Mouse (Mus musculus) thymus, postnatal 4 days (tissue): ENCODE measurements around the gene Pcdh15.

Experiments used
- DNase-seq: peaks from one replicate; pipeline ENCODE4 v3.0.0; 2021

Gene Pcdh15

DNA sequence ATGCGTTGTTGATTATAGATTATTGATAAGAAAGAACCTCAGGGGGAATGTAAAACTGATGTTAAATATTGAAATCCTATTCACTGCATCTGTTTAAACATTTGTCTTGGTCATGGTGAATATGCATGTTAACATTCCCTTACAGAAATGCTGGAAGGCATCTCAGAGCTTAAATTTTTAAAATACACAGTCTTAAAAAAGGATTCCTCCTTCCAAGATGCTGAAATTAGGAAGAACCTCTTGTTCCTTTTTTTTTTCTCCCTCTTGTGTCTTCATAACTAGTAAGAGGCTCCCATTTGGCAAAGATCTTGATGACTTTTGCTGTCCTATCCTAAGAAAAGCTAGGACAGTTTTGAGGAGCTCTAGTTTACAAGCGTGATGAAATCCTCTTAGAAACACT is 284.9 kb downstream of the Pcdh15 start:
- no peak for DNase-seq

DNA sequence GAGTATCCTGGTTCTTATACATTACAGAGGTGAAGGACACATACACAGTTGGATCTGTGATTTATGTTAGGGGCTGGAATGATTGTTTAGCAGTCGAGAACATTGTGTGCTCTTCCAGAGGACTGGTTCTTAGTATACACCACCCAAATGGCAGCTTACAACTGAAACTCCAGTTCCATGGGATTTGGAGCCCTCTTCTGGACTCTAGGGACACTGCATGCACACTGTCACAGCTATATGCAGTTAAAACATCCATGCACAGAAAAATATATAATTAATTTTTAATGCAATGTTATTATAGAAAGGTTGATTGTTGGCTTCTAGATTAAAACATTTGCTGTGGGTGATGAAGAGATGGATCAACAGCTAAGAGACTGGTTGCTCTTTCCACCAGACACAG is 301.3 kb downstream of the Pcdh15 start:
- DNase-seq, result no peak

DNA sequence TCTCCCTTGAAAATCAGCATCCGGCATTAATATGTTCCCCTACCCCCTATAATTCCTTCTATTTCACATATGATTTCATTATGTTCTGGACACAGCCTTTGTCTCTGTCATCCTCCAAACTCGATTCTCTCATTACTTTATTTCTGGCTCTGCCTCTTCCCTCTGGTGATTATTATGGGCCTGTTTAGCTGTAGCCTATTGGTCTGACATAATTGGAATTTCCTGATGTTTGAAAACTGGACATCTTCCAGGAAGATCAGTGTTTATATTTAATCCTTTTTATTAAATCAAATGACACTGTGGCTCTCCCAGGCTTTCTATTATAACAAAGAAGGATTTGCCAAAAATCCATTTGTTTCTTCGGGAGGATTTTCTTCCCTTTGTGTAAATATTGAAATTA is 326.3 kb downstream of the Pcdh15 start:
- no peak for DNase-seq

DNA sequence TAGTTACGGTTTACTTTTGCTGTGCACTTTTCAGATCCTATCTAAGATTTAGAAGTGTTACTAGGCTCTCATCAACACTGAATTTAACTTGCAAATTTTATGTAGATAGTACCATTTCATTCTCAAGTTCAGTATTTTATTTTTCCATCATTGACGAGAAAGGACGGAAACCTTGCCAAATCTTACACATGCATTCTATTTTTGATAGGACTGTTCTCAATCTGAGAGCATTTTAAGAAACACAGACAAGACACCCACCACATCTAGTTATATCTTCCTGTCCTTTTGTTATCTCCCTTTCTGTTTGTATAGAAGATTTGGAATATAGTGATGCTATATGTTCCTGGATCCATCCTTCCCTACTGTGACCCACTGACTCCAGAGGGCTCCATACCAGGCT is 332.2 kb downstream of the Pcdh15 start:
- DNase-seq, result no peak

DNA sequence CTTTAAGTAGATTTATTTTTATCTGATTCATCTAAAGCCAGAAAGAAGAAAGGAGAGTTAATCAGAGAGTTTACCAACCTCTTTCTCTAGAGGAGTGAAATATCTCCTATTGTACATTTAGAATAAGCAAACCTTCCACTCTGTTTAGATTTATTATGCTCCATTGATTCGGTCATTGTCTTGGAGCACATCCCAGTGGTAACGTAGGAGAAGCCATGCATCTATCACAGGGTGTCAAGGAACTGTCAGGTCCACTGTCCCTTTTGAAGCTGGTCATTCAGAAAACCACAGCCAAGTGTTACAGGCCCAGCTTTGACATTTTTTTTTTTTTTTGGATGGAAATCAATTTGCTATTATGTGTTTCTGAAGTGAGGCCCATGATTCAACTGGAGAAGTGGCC is 384.9 kb downstream of the Pcdh15 start:
- no peak for DNase-seq

DNA sequence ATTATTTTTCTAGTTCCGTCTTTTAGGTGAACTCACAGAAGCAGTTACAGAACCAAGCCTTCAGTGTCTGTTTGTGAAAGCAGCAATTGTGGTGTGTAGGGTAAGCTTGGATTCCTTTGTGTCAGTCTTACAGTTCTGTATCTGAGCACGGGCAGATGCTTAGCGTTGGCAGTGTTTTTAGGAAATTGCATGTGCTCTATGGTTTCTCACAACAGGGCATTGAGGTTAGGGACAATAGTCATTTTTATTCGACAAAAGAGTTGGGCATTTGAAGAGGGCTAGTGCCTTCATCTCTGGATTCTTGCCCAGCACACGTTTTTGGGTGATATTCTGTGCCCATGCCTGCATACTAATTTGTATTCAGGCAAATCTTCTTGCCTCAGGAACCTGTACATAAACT is 392.5 kb downstream of the Pcdh15 start:
- DNase-seq, result no peak

DNA sequence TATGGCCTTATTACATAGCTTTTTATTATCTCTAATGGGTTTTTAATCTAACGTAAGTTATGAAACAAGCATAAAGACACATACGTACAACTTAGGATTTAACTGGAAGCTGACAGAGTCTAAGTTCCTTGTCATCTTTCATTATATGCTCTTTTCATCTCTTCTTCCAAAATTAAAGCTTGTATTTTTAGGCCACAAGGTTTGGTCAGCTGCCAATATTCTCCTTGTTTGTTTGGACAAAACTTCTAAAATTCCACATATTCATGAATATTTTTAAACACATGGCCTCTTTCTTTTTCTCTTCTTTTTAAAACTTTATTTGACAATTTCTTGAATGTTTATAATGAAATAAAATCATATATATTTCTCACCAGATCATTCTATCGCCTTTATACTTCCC is 415.7 kb downstream of the Pcdh15 start:
- no peak for DNase-seq

DNA sequence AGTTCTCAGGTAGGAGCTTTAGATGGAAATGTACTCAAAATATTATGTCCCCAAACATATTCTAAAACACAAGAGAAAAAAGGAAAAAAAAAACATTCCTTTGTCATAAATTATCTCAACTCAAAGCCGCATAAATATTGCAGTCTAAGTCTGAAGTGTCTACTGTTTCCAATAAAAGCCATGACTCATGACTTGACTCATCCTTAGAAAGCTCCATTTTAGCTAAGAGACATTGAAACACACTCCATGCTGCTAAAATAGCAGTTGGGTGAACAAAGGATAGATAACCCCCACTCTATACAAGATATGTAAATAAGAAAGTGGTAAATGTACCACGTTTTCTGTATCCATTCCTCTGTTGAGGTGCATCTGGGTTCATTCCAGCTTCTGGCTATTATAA is 416.6 kb downstream of the Pcdh15 start:
- DNase-seq, result no peak

DNA sequence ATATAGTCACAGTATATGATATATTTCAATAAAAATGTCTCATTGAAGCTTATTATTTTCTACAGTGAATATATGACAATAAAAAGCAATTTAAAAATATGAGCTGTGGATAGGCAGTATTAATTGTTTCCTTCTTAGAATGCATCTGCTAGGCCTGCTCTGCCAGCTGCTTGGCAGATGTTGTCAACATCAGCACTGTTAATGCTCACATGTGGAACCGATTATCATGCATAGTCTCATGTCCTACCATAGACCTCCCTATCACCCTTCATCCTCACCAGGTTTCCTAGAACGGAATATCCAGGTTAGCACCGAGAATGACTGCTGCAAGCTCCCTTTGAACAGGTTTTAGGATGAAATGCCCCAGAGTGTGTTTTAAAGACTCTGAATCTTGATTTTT is 420.3 kb downstream of the Pcdh15 start:
- no peak for DNase-seq

DNA sequence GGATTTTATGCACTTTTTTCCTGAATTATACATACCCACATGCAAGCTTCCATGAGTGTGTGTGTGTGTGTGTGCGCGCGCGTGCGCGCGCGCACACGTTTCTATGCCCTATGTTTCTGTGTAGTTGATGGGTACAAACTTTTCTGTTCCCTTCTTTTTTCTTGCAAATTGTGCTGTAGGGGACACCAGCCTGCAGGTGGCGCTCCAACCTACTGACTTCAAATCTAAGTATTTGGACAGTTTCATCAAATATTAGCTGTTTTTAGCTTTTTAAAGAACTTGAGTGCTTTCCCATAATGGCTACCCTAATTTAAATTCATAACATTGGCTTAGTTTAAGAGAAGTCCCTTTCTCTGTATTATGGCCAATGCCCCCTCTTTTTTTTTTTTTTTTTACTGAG is 453.7 kb downstream of the Pcdh15 start:
- no peak for DNase-seq

DNA sequence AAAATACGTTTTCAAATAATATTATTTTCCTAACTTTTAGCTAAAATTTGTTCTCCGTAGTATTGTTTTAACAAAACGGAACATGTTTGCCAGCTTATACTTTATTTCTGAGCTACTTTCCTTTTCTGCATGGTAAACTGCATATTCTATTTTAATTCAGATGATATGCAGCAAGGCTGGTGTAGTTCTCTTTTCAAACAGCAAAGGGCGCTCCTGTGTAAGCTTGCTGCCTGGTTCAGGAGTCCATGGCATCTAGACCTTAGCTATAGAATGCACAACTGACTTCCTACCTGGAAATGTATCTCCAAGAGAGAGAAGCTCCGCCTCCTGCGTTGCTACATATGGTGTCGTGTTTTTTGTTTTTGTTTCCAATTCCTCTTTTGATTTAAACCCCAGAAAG is 465.1 kb downstream of the Pcdh15 start:
- DNase-seq, result no peak

DNA sequence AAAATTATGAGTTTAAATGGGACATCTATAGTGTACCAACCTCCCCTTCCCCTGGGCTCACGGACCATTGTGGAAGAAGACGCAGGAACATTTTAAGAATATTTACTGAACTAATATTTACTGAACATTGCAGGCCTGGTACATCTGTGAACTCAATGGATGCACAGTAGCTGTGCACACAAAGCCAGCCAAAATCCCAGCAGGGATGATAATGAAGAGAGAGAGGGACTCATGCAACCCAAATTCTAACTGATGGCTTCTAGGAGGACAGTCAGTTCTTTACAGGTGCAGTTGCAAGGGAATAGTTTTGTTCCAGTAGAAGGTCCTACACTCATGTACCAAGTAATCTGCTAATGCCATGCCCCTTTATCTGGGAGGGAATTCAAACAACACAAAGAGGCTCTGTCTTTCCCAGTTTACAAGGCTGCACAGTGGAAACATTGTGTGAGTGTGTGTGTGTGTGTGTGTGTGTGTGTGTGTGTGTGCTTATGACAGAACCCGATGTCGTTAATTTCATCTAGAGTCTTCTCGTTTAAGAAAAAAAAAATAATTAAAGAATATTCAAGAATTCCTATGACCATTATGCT is 475.7 kb downstream of the Pcdh15 start:
- no peak for DNase-seq

DNA sequence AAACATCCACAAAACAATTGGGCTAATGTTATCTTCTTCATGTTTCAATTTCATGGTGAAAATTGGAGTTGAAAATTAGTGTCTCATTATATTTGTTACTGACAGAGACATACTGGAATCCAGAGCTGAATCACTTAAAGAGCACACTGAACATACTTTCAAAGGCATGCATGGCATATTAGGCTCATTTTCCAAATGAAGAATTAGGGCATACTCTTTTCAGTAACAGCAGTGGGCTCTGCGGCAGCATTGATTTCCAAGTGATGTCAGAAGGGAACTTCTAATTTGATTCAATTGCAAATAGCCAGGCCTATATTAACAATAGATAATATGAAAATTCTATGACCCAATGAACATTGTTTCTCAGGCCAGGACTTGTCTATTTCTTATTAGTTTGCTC is 568.4 kb downstream of the Pcdh15 start:
- DNase-seq, result no peak

DNA sequence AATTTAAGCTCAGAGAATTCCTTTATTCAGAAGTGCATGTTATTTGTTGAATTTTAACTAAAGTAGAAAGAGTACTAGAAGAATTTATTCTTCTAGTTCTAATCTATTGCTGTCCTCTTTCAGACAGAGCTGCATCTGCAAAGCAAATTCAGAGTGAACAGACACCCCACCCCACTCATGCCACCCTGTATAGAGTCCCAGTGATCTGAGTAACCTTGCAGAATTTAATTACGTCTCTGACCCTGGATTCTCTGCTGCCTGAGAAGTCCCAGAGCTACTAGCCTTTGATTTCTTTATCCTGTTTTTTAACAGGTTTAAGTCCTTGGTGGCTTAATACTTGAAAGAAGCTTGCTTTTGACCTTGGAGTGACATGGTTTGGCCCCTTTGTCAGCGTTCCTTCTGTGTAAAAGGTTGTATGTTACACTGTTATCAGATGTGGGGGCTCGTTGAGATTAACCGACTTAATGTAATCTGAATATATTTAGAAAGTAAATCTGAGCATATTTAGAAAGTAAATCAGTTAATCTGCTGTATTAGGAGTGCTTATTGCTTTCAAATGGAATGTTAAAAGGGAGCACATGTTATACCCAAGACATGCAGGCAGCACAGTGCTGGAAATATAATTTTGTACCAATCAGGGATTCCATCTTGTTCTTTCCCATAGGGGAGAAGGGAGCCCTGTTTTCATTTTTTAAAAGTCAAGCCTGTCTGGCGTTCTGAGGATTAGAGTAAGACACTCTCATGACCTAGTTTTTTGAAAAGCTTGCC is 601.6 kb downstream of the Pcdh15 start:
- no peak for DNase-seq

DNA sequence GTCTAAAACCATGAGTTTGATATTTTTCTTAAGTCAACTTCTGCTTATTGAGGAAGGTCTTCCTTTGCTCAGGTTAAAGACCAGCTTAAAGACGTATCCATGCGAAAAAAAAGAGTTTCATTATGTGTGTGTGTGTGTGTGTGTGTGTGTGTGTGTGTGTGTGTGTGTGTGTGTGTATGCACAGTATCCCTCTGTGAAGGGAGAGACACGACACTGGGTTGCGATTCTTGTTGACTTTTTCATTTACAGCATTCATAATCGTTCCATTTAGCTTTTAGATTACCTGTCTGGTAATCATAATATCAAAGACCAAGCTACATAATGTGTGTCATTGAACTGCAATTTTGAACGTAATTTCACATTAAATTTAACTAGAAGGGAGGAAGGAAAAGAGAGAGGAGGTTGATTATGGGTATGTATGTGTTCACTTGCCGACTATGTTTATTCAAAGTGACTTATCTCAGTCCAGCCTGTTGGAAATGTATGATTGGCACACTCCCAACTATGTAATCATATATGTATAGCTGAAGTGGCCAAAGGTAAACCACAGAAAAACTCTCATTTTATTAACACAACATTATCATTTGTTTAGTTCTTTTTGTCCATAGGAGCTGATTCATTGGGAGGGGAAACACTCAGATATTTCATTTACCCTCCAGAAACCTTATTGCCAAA is 626.6 kb downstream of the Pcdh15 start:
- no peak for DNase-seq

DNA sequence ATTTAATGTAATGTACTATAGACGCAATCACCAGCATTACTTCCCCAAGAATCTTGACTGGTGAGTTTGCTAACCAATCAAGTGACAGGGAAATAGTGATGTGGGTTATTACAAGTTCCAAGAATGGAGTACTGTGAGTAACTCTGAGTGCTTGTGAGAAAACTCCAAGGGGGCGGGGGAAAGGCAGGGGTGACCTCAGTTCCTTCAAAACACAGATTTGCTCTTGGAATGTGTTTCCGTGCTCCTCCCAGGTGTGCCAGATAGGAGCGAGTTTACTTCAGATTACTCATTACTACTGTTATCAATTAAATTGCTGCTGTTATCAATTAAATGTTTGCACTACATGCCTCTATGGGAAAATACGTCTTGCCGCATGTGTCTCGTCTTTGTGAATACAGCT is 634.1 kb downstream of the Pcdh15 start:
- no peak for DNase-seq

DNA sequence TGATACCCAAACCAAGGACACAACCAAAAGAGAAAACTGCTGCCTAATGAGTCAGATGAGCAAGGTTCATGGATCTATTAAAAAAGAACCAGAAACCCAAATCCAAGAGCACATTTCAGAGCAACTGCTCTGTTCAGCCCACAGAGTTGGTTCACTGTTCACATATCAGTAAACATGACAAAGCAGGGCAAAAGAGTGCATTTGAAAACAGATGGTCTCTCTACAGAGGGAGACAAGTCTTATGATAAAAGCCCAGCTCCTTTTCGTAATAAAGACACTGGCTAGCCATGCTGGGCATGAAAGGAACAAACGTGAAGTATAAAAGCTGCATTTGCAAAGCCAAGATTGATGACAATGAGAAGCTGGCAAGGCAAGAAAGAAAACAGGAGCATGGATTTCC is 649.9 kb downstream of the Pcdh15 start:
- DNase-seq, result no peak

DNA sequence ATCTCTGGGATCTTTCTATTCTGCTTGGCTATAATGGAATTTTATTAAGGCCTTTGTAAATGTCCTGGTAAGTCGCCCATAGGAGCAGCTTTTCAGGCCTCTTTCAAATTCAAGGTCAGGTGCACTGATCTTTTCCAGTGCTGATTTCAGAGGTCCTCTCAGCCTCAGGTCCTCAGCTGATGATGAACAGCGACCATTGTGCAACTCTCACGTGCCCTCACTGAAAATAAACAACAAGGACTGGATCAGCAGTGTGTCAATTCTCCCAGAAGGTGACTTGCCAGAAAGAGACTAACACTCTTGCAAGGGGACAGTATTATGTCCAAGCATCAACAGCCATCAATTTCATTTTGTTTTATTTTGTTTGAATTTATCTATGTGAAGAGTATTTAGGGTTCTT is 654.7 kb downstream of the Pcdh15 start:
- DNase-seq, result no peak

DNA sequence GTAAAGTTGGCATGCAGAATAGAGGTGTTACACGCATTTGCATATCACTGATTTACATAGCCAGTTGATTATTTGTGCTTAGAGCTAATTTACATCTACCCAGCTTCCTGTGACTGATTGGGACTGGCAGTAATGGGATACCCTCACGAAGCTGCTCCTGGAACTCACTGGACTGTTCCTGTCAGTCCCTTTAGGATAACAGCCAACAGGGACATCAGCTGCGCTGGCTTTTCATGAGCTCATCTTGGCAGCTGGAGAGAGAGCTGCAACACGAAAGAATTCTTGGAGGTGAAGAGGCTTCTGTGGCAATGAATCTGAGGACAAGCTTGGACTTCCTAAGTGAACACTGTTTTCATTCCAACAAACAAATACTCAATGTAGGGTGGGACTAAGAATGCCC is 683.8 kb downstream of the Pcdh15 start:
- DNase-seq, result no peak

DNA sequence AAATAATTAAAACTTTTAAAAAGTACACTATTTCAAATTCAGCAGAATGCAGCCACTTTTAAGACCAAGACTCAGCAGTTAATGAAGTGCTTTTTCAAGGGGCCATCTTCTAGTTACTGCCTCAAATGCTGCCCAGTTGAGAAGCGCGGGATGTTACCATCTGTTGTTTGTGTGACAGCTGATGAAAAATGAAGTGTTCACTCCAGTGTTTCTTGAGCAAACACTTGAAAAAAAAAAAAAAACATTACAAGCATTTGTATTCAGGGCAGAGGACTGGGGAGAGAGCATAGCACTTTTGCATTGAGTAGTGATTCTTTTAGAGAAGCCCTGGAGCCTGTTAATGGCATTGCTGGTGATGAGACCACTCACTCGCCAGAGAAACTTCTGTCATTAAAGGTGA is 689.0 kb downstream of the Pcdh15 start:
- DNase-seq, result no peak

DNA sequence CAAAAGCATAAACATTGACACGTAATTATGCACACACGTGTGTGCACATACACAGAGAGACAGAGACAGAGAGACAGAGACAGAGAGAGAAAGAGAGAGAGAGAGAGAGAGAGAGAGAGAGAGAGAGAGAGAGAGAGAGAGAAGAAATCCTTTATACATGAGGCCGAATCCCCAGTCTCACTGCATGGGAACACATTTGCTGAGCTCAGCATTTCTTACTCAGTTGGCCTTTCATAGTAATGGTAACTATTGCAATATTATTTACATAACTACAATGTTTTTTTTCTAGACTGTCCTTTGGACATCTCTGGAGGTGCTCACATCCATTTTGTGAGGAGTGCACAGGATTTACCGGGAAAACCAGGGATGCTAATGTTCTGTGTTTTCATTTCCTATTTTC is 705.9 kb downstream of the Pcdh15 start:
- no peak for DNase-seq

DNA sequence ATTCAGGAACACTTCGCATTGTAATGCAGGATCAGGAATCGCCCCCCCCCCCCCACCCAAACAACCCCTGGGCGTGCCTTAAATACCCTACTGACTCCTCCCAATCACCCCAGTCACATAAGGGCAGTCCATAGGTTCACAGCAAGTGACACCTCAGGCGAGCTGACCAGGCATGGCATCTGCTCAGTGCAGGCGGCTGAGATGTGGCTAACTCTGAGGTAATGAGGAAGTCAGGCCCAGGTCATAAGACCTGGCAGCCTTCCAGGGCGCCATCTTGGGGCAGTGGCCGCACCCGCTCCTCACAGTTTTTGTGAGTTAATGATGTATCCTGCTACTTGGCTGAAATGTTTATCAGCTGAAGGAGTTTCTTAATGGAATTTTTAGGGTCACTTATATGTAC is 713.2 kb downstream of the Pcdh15 start:
- no peak for DNase-seq

DNA sequence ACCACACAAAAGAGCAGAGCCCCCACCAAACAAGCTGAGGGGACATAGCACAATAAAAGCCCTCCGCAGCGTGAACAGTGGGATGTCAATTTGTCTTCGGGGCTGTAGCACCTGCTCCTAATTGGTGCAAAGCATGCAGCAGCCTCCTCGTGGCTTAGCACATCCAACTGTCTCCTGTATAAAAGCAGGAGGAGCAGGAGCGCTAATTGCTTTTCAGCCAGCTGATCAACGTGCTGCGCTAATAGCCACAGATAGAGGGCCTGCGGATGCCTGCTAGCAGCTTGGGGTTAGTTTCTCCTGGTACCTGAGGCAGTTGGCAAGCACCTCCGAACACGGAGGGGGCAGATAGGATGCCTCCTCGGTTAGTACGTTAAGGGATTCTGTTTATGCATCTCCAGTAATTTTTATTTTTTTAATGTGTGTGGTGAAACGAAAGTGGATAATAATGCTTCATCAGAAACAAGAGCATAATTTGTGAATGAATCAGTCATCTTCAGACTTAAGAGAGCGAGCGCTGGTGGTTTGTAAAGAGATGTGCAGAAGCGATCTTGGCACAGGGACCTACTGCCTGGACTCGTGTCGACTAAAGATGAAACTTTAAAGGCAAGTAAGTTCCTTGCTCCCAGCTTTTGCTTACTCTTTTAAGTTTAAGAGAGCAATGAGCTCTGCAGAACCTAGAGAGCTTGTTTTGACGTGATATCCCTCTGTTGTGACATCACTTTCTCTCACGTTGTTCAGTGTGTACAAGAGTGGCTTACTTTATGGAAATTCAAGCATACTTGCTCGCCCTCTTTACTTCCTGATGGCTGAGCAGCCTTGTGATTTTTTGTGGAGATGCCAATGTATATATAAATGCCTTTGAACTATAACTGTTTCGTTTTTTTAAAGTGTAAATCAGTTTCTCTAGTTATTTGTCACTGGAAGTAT is 722.8 kb downstream of the Pcdh15 start:
- DNase-seq, result no peak
